Mouse (Mus musculus): ENCODE results near the gene Pigo. TPM values are rescaled to one million over a fixed set of nuclear protein-coding genes. Genes with fewer than 3 reads are reported as not detected.

The Pigo gene
- total and polyA plus RNA-seq, 2 experiments from 2014 or later = 22.1 to 27.7 TPM

- H3K9me3 ChIP-seq (ENCODE audit: low read length) = no peaks in the 10 kb centered on the region
- H3K4me1 ChIP-seq (ENCODE audit: insufficient read depth, low read length) = peaks cover 4% of the 10 kb centered on the region
- 5% methylated on average over 4 of the region's 4 CpGs for whole genome bisulfite sequencing
- no peaks in the 10 kb centered on the region for H3K27me3 ChIP-seq (ENCODE audit: insufficient read depth, low read length)
- DNase-seq (ENCODE audit: low spot score) = peak; percentile 17
- no peak for TF ChIP-seq CTCF (IDR thresholded peaks at IDR 0.05; ENCODE audit: low read depth)
- H3K36me3 ChIP-seq (ENCODE audit: insufficient read depth, low read length) = no peaks in the 10 kb centered on the region
- peak overlapping the region; percentile 48; the same call in 1 of the 2 replicates for H3K9ac ChIP-seq (replicated peaks; ENCODE audit: low read length)
- H3K27ac ChIP-seq = peak overlapping the region; percentile 79
- ATAC-seq = no peak
- peak overlapping the region; percentile 70 for H3K4me2 ChIP-seq (ENCODE audit: low read depth, low read length)
- H3K4me3 ChIP-seq (ENCODE audit: low read length) = peak overlapping the region; percentile 51
Observed at GRCm38 (mm10) chr4:43044673-43045072, 19.1 kb upstream of the Pigo start.

GRCm38 (mm10) chr4:43043644-43044357 is 18.2 kb upstream of the Pigo start:
- H3K4me2 ChIP-seq (ENCODE audit: low read depth, low read length) = peak overlapping the region; percentile 70
- H3K36me3 ChIP-seq (ENCODE audit: insufficient read depth, low read length) = no peaks in the 10 kb centered on the region
- H3K9me3 ChIP-seq (ENCODE audit: low read length) = no peaks in the 10 kb centered on the region
- H3K4me1 ChIP-seq (ENCODE audit: insufficient read depth, low read length) = peaks cover 8% of the 10 kb centered on the region
- peak overlapping the region; percentile 79 for H3K27ac ChIP-seq
- TF ChIP-seq CTCF (IDR thresholded peaks at IDR 0.05; ENCODE audit: low read depth) = no peak
- ATAC-seq = peak; percentile 73
- DNase-seq (ENCODE audit: low spot score) = peak; percentile 86
- no peaks in the 10 kb centered on the region for H3K27me3 ChIP-seq (ENCODE audit: insufficient read depth, low read length)
- peak overlapping the region; percentile 48; the same call in 1 of the 2 replicates for H3K9ac ChIP-seq (replicated peaks; ENCODE audit: low read length)
- peak overlapping the region; percentile 51; the same call in 1 of the 2 replicates for H3K4me3 ChIP-seq (ENCODE audit: low read length)
- WGBS = 7% methylated on average over 7 of the region's 7 CpGs

GRCm38 (mm10) chr4:43040881-43041547 is 15.4 kb upstream of the Pigo start:
- H3K27ac ChIP-seq = peak overlapping the region; percentile 65

GRCm38 (mm10) chr4:43040114-43040572 is 14.5 kb upstream of the Pigo start:
- Histone ChIP-seq H3K36me3 (ENCODE audit: insufficient read depth, low read length) (peaks cover 10% of the 10 kb centered on the region), H3K4me1 (ENCODE audit: insufficient read depth, low read length) (peaks cover 9% of the 10 kb centered on the region), H3K27ac (peak overlapping the region; percentile 82), H3K4me3 (ENCODE audit: low read length) (peak overlapping the region; percentile 73), H3K27me3 (ENCODE audit: insufficient read depth, low read length) (no peaks in the 10 kb centered on the region), H3K9ac (replicated peaks; ENCODE audit: low read length) (peak overlapping the region; percentile 82), H3K9me3 (ENCODE audit: low read length) (no peaks in the 10 kb centered on the region), H3K4me2 (ENCODE audit: low read depth, low read length) (peak overlapping the region; percentile 82)
- ATAC-seq (peak; percentile 96), DNase-seq (ENCODE audit: low spot score) (peak; percentile 98)
- TF ChIP-seq CTCF (IDR thresholded peaks at IDR 0.05; ENCODE audit: low read depth) = no peak
- under 1% methylated on average over 24 of the region's 25 CpGs for WGBS

More at GRCm38 (mm10) chr4:43040881-43041547, 15.4 kb upstream of the Pigo start:
- Histone ChIP-seq H3K4me2 (ENCODE audit: low read depth, low read length) (no peak overlapping the region), H3K9me3 (ENCODE audit: low read length) (no peaks in the 10 kb centered on the region), H3K9ac (replicated peaks; ENCODE audit: low read length) (no peak overlapping the region), H3K36me3 (ENCODE audit: insufficient read depth, low read length) (peaks cover 6% of the 10 kb centered on the region), H3K27me3 (ENCODE audit: insufficient read depth, low read length) (no peaks in the 10 kb centered on the region), H3K4me1 (ENCODE audit: insufficient read depth, low read length) (peaks cover 9% of the 10 kb centered on the region), H3K4me3 (ENCODE audit: low read length) (no peak overlapping the region)
- TF ChIP-seq CTCF (IDR thresholded peaks at IDR 0.05; ENCODE audit: low read depth) = no peak
- 63% methylated on average over 9 of the region's 9 CpGs for WGBS
- no peak for ATAC-seq
- no peak for DNase-seq (ENCODE audit: low spot score)

- no peak for TF ChIP-seq CTCF (IDR thresholded peaks at IDR 0.05; ENCODE audit: low read depth)
- H3K36me3 ChIP-seq (ENCODE audit: insufficient read depth, low read length) = peaks cover 13% of the 10 kb centered on the region
- H3K27ac ChIP-seq = peak overlapping the region; percentile 82
- peak overlapping the region; percentile 82 for H3K4me2 ChIP-seq (ENCODE audit: low read depth, low read length)
- peaks cover 5% of the 10 kb centered on the region for H3K4me1 ChIP-seq (ENCODE audit: insufficient read depth, low read length)
- under 1% methylated on average over 11 of the region's 11 CpGs for WGBS
- H3K4me3 ChIP-seq (ENCODE audit: low read length) = peak overlapping the region; percentile 73
- ATAC-seq = no peak
- DNase-seq (ENCODE audit: low spot score) = no peak
- no peaks in the 10 kb centered on the region for H3K9me3 ChIP-seq (ENCODE audit: low read length)
- H3K9ac ChIP-seq (replicated peaks; ENCODE audit: low read length) = peak overlapping the region; percentile 82
- H3K27me3 ChIP-seq (ENCODE audit: insufficient read depth, low read length) = no peaks in the 10 kb centered on the region
Observed at GRCm38 (mm10) chr4:43039609-43040008, 14.0 kb upstream of the Pigo start.

- ATAC-seq (peak; percentile 1; the same call in 1 of the 2 replicates), DNase-seq (ENCODE audit: low spot score) (peak; percentile 74)
- 48% methylated on average over 15 of the region's 15 CpGs for WGBS
Observed at GRCm38 (mm10) chr4:43038567-43039495, 13.2 kb upstream of the Pigo start.

More at GRCm38 (mm10) chr4:43038567-43039495, 13.2 kb upstream of the Pigo start:
- peak overlapping the region; percentile 82; the same call in 1 of the 2 replicates for H3K27ac ChIP-seq
- TF ChIP-seq CTCF (IDR thresholded peaks at IDR 0.05; ENCODE audit: low read depth) = no peak
- H3K9me3 ChIP-seq (ENCODE audit: low read length) = no peaks in the 10 kb centered on the region
- no peaks in the 10 kb centered on the region for H3K27me3 ChIP-seq (ENCODE audit: insufficient read depth, low read length)
- peaks cover 20% of the 10 kb centered on the region for H3K36me3 ChIP-seq (ENCODE audit: insufficient read depth, low read length)
- peaks cover 4% of the 10 kb centered on the region; the same call in 1 of the 2 replicates for H3K4me1 ChIP-seq (ENCODE audit: insufficient read depth, low read length)
- H3K4me2 ChIP-seq (ENCODE audit: low read depth, low read length) = peak overlapping the region; percentile 82
- H3K9ac ChIP-seq (replicated peaks; ENCODE audit: low read length) = peak overlapping the region; percentile 82
- H3K4me3 ChIP-seq (ENCODE audit: low read length) = peak overlapping the region; percentile 73
